In genomic region chr16:22406747-22407146, GRCm38 (mm10) we compare ENCODE assay signal across 21 mouse cellular contexts.
"Had no signal": no experiment of that assay in that cellular context is flagged by ENCODE, and none has a peak within 500 bp of the region (broad histone marks: within the 10 kb centered on the region; RNA-seq: fewer than 3 reads in every experiment).

No protein-coding gene starts in this region.

- DNase-seq: kidney, postnatal 10 days; kidney, postnatal 36 days; liver, postnatal 0 days; lung, embryonic 14.5 days; right cerebral cortex, adult 18-20 months; right cerebral cortex, postnatal 14 days; right cerebral cortex, postnatal 4 days; thymus, adult 2 months; thymus, postnatal 14 days; thymus, postnatal 4 days had no signal

- H3K4me1 ChIP-seq: midbrain, embryonic 12.5 days had no signal

- H3K9me3 ChIP-seq: limb, embryonic 12.5 days; limb, embryonic 15.5 days; midbrain, embryonic 12.5 days; midbrain, embryonic 15.5 days; neural tube, embryonic 12.5 days; neural tube, embryonic 15.5 days had no signal

- H3K36me3 ChIP-seq: midbrain, embryonic 12.5 days; midbrain, embryonic 15.5 days; neural tube, embryonic 12.5 days; neural tube, embryonic 15.5 days had no signal

- ATAC-seq: liver, postnatal 0 days; lung, postnatal 0 days; midbrain, embryonic 15.5 days had no signal

- H3K27me3 ChIP-seq: limb, embryonic 12.5 days; limb, embryonic 15.5 days; midbrain, embryonic 12.5 days; midbrain, embryonic 15.5 days; neural tube, embryonic 12.5 days; neural tube, embryonic 15.5 days had no signal

- H3K9ac ChIP-seq: limb, embryonic 12.5 days; limb, embryonic 15.5 days; liver, embryonic 14.5 days; liver, postnatal 0 days; lung, embryonic 14.5 days; midbrain, embryonic 12.5 days; midbrain, embryonic 15.5 days; neural tube, embryonic 12.5 days; neural tube, embryonic 15.5 days had no signal

- H3K4me2 ChIP-seq: limb, embryonic 12.5 days; limb, embryonic 15.5 days; liver, embryonic 11.5 days; lung, embryonic 14.5 days; midbrain, embryonic 12.5 days; midbrain, embryonic 15.5 days; neural tube, embryonic 12.5 days; neural tube, embryonic 15.5 days had no signal

- H3K27ac ChIP-seq: limb, embryonic 12.5 days; liver, embryonic 14.5 days; macrophage; midbrain, embryonic 12.5 days; midbrain, embryonic 15.5 days; neural tube, embryonic 12.5 days; neural tube, embryonic 15.5 days; stomach, postnatal 0 days had no signal

- H3K4me3 ChIP-seq: limb, embryonic 12.5 days; limb, embryonic 15.5 days; midbrain, embryonic 12.5 days; midbrain, embryonic 15.5 days; neural tube, embryonic 12.5 days; neural tube, embryonic 15.5 days had no signal
